Comparison of ENCODE assay signal across 8 mouse cellular contexts in the genomic region with DNA sequence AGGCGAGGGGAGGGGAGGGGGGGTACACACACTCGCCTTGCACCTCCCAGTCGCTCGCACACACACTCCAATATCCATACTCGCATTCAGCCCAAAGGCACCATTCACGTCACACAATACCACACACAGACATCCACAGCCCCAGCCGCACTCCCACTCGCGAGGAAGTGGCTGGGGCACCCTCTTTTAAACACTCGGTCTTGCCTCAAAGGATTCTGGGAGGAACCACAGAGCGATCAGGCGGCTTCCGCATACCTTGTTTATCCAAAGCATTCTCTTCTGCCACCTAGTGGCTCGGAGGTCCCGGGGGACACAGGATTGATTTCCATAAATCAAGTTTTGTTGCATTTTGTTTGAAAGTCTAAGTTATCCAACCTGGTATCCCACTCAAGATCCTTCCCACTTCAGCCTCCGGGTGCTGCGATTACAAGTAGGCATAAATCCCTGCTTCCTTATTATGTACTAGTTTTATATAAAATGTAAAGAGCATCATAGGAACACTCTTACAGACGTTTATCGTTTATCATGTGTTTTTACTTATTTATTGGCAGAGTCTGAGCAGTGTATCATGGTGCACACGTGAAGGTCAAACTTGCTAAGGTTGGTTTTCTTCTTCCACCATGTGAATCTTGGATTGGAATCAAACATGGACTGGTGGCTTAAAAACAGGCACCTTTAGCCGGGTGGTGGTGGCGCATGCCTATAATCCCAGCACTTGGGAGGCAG. TPM values are rescaled to one million over a fixed set of nuclear protein-coding genes. Genes with fewer than 3 reads are reported as not detected.
DNase-seq lines count a peak whose midpoint lies in the region; ATAC-seq and TF ChIP-seq lines count a peak whose summit lies in the region.

No protein-coding gene starts in this region.

- no peaks in the 10 kb centered on the region for H3K4me1 ChIP-seq in ES-Bruce4 (ENCODE audit: control insufficient read depth, insufficient read depth, low read length)
- peaks cover 6% of the 10 kb centered on the region for H3K4me1 ChIP-seq in forebrain, embryonic 13.5 days
- H3K4me1 ChIP-seq in neural tube, embryonic 15.5 days, result peaks cover 9% of the 10 kb centered on the region

- no peaks in the 10 kb centered on the region for H3K9me3 ChIP-seq in ES-Bruce4 (replicated peaks; ENCODE audit: control insufficient read depth, insufficient read depth, low read length, poor library complexity, severe bottlenecking)
- no peaks in the 10 kb centered on the region for H3K9me3 ChIP-seq in forebrain, embryonic 13.5 days (replicated peaks)
- H3K9me3 ChIP-seq in neural tube, embryonic 15.5 days (replicated peaks), result no peaks in the 10 kb centered on the region

- ATAC-seq in cerebellum, adult (ENCODE audit: insufficient number of reproducible peaks, low FRiP score, low TSS enrichment), result peak; percentile 94
- peak; percentile 98 for ATAC-seq in forebrain, embryonic 13.5 days
- ATAC-seq in neural tube, embryonic 15.5 days (ENCODE audit: low FRiP score), result peak; percentile 97

- peaks cover 7% of the 10 kb centered on the region for H3K36me3 ChIP-seq in ES-Bruce4 (ENCODE audit: control insufficient read depth, insufficient read depth, low read length, poor library complexity, severe bottlenecking)
- H3K36me3 ChIP-seq in forebrain, embryonic 13.5 days (ENCODE audit: poor library complexity, severe bottlenecking), result peaks cover 28% of the 10 kb centered on the region
- peaks cover 29% of the 10 kb centered on the region for H3K36me3 ChIP-seq in neural tube, embryonic 15.5 days

- TF ChIP-seq EP300 in ES-Bruce4 (IDR thresholded peaks at IDR 0.05; ENCODE audit: insufficient read depth, low read depth, low read length), result 0 out of 2 replicates have a peak, but pooled peaks have one; percentile 14

- H3K4me2 ChIP-seq in forebrain, embryonic 13.5 days, result peak overlapping the region; percentile 78
- H3K4me2 ChIP-seq in neural tube, embryonic 15.5 days, result peak overlapping the region; percentile 78

- no peaks in the 10 kb centered on the region for H3K27me3 ChIP-seq in ES-Bruce4 (ENCODE audit: control insufficient read depth, insufficient read depth, low read length, poor library complexity, severe bottlenecking)
- H3K27me3 ChIP-seq in forebrain, embryonic 13.5 days, result no peaks in the 10 kb centered on the region
- no peaks in the 10 kb centered on the region for H3K27me3 ChIP-seq in neural tube, embryonic 15.5 days (replicated peaks)

- peak; percentile 65 for TF ChIP-seq CTCF in ES-Bruce4 (IDR thresholded peaks at IDR 0.05; ENCODE audit: low read depth, low read length)

- intact Hi-C loops in heart, postnatal 14 days (cut with DNase I), result loop anchor here (1.0 to 10.0 kb wide), 2 partner anchors 17 to 270 kb away; a partner anchor contains a TSS

- no peak overlapping the region for H3K27ac ChIP-seq in ES-Bruce4 (ENCODE audit: insufficient read depth, low read length)
- H3K27ac ChIP-seq in forebrain, embryonic 13.5 days, result peak overlapping the region; percentile 90
- peak overlapping the region; percentile 93 for H3K27ac ChIP-seq in neural tube, embryonic 15.5 days (replicated peaks)

- H3K4me3 ChIP-seq in ES-Bruce4 (ENCODE audit: low read depth, low read length), result peak overlapping the region; percentile 96
- peak overlapping the region; percentile 77 for H3K4me3 ChIP-seq in forebrain, embryonic 13.5 days
- H3K4me3 ChIP-seq in neural tube, embryonic 15.5 days (replicated peaks), result peak overlapping the region; percentile 61

- peak overlapping the region; percentile 84 for H3K9ac ChIP-seq in ES-Bruce4 (ENCODE audit: low read depth, poor library complexity, severe bottlenecking)
- peak overlapping the region; percentile 98 for H3K9ac ChIP-seq in forebrain, embryonic 13.5 days
- peak overlapping the region; percentile 80 for H3K9ac ChIP-seq in neural tube, embryonic 15.5 days (replicated peaks)

- DNase-seq in heart, postnatal 14 days, result peak; percentile 89 to 94
- peak; percentile 96 for DNase-seq in layer of hippocampus, adult 11-12 months (ENCODE audit: low spot score)
- DNase-seq in lung, adult 18-20 months, result peak; percentile 93 to 95
- peak; percentile 91 for DNase-seq in testis, postnatal 14 days (ENCODE audit: low spot score)

- TF ChIP-seq POLR2A in ES-Bruce4 (IDR thresholded peaks at IDR 0.05; ENCODE audit: insufficient read depth, low read length), result peak; percentile 100

- WGBS in forebrain, embryonic 13.5 days, result 17% methylated on average over 22 of the region's 22 CpGs
- 18% methylated on average over 22 of the region's 22 CpGs for WGBS in neural tube, embryonic 15.5 days

RNA-seq across cellular contexts. Expression of a gene that starts 7.5 kb away (rescaled TPM):
- 22.7 and 25.5 TPM in 2 replicates for polyA plus RNA-seq in ES-Bruce4 (2011; ENCODE audit: insufficient read depth, insufficient read length, low read depth, missing spikeins)
- polyA plus RNA-seq in forebrain, embryonic 13.5 days (2015; fragmentation: Nextera tagmentation; extraction: Ambion mirVana), result 59.5 and 61.9 TPM in 2 replicates
- total RNA-seq in heart, postnatal 14 days (2021), result 10 to 100 TPM; 25.4 to 25.6 TPM
- 46.3 and 47.5 TPM in 2 replicates for polyA plus RNA-seq in neural tube, embryonic 15.5 days (2015; fragmentation: Nextera tagmentation; extraction: Ambion mirVana)

RNA-seq across cellular contexts. Expression of a gene that starts 16.7 kb away (rescaled TPM):
- 21.5 and 28.4 TPM in 2 replicates for polyA plus RNA-seq in ES-Bruce4 (2011; ENCODE audit: insufficient read depth, insufficient read length, low read depth, missing spikeins)
- polyA plus RNA-seq in forebrain, embryonic 13.5 days (2015; fragmentation: Nextera tagmentation; extraction: Ambion mirVana), result 57.7 and 58.4 TPM in 2 replicates
- total RNA-seq in heart, postnatal 14 days (2021), result 10 to 100 TPM; 17.3 to 17.8 TPM
- polyA plus RNA-seq in neural tube, embryonic 15.5 days (2015; fragmentation: Nextera tagmentation; extraction: Ambion mirVana), result 43.7 and 46.5 TPM in 2 replicates

RNA-seq across cellular contexts. Expression of a gene that starts 18.4 kb away (rescaled TPM):
- 0.43 TPM in 1 of 2 replicates, not detected in the other for polyA plus RNA-seq in ES-Bruce4 (2011; ENCODE audit: insufficient read depth, insufficient read length, low read depth, missing spikeins)
- polyA plus RNA-seq in forebrain, embryonic 13.5 days (2015; fragmentation: Nextera tagmentation; extraction: Ambion mirVana), result 4.3 and 6.4 TPM in 2 replicates
- total RNA-seq in heart, postnatal 14 days (2021), result under 1 TPM; 0.24 to 0.81 TPM
- 12.1 and 15.8 TPM in 2 replicates for polyA plus RNA-seq in neural tube, embryonic 15.5 days (2015; fragmentation: Nextera tagmentation; extraction: Ambion mirVana)

RNA-seq across cellular contexts. Expression of a gene that starts 20.8 kb away (rescaled TPM):
- polyA plus RNA-seq in ES-Bruce4 (2011; ENCODE audit: insufficient read depth, insufficient read length, low read depth, missing spikeins), result not detected in 2 replicates
- 0.92 and 1.1 TPM in 2 replicates for polyA plus RNA-seq in forebrain, embryonic 13.5 days (2015; fragmentation: Nextera tagmentation; extraction: Ambion mirVana)
- total RNA-seq in heart, postnatal 14 days (2021), result not detected
- 0.87 and 1.2 TPM in 2 replicates for polyA plus RNA-seq in neural tube, embryonic 15.5 days (2015; fragmentation: Nextera tagmentation; extraction: Ambion mirVana)

RNA-seq across cellular contexts. Expression of a gene that starts 36.3 kb away (rescaled TPM):
- 10.9 and 12.6 TPM in 2 replicates for polyA plus RNA-seq in ES-Bruce4 (2011; ENCODE audit: insufficient read depth, insufficient read length, low read depth, missing spikeins)
- 70.8 and 72.9 TPM in 2 replicates for polyA plus RNA-seq in forebrain, embryonic 13.5 days (2015; fragmentation: Nextera tagmentation; extraction: Ambion mirVana)
- total RNA-seq in heart, postnatal 14 days (2021), result 1 to 10 TPM; 8.9 to 9.0 TPM
- 80.5 and 94.7 TPM in 2 replicates for polyA plus RNA-seq in neural tube, embryonic 15.5 days (2015; fragmentation: Nextera tagmentation; extraction: Ambion mirVana)
